Mouse (Mus musculus) heart, embryonic 14.5 days (tissue): ENCODE data around the gene Pbx2. TPM values are rescaled to one million over a fixed set of nuclear protein-coding genes. Genes with fewer than 3 reads are reported as not detected.
A peak's percentile ranks its signal among the peaks of the same experiment; 100 is the strongest.
"Not testable (repeated sequence)": the region's sequence is repeated elsewhere in the genome, so short reads cannot be mapped to it uniquely, and the experiment has no call there.

Experiments used
- ATAC-seq: fragments of 200-750 bp; cut with Nextera tagmentation; 2 replicates; pipeline ENCODE4 v1.8.0; 2017; ENCODE audit warnings: low read depth, moderate TSS enrichment; ENCODE audit not compliant: insufficient number of reproducible peaks, insufficient read depth, low FRiP score
- H3K27ac ChIP-seq, 2 experiments: fragments of 200-500 bp in 1 of 2; fragments of 300-500 bp in 1 of 2; sonication (generic) in 1 of 2; replicated peaks in 1 of 2; 2 replicates each; pipeline ENCODE4 v1.5.1; 2012 to 2014; ENCODE audit warnings: low read depth in 2 of 2, low read length in 2 of 2, control low read depth in 1 of 2, mild to moderate bottlenecking in 1 of 2, mixed read lengths in 1 of 2; ENCODE audit not compliant: control insufficient read depth in 1 of 2, insufficient read depth in 1 of 2
- H3K27me3 ChIP-seq: fragments of 300-500 bp; sonication (generic); 2 replicates; pipeline ENCODE4 v1.6.1; 2014; ENCODE audit warnings: mild to moderate bottlenecking, low read length, control low read depth; ENCODE audit not compliant: control insufficient read depth, insufficient read depth
- H3K36me3 ChIP-seq: fragments of 300-500 bp; sonication (generic); 2 replicates; pipeline ENCODE4 v1.6.1; 2014; ENCODE audit warnings: mild to moderate bottlenecking, control low read depth, low read length, mixed read lengths; ENCODE audit not compliant: control insufficient read depth, insufficient read depth
- H3K4me1 ChIP-seq, 2 experiments: fragments of 200-500 bp in 1 of 2; fragments of 300-500 bp in 1 of 2; sonication (generic) in 1 of 2; 2 replicates each; pipeline ENCODE4 v1.6.1; 2012 to 2014; ENCODE audit warnings: low read length in 2 of 2, control low read depth in 1 of 2, mixed read lengths in 1 of 2; ENCODE audit not compliant: control insufficient read depth in 2 of 2, insufficient read depth in 2 of 2
- H3K4me2 ChIP-seq: fragments of 300-500 bp; sonication (generic); 2 replicates; pipeline ENCODE4 v1.6.1; 2014; ENCODE audit warnings: mild to moderate bottlenecking, low read length
- H3K4me3 ChIP-seq, 2 experiments: fragments of 200-500 bp in 1 of 2; fragments of 300-500 bp in 1 of 2; sonication (generic) in 1 of 2; 2 replicates each; pipeline ENCODE4 v1.5.1; 2012 to 2014; ENCODE audit warnings: low read length in 2 of 2, mild to moderate bottlenecking in 2 of 2, control low read depth in 1 of 2, low read depth in 1 of 2, moderate library complexity in 1 of 2; ENCODE audit not compliant: control insufficient read depth in 1 of 2, insufficient read depth in 1 of 2
- H3K9ac ChIP-seq: fragments of 300-500 bp; sonication (generic); 2 replicates; pipeline ENCODE4 v1.6.1; 2014; ENCODE audit warnings: mild to moderate bottlenecking, low read length
- H3K9me3 ChIP-seq: fragments of 300-500 bp; sonication (generic); 2 replicates; pipeline ENCODE4 v1.6.1; 2016; ENCODE audit warnings: low read length, control low read depth; ENCODE audit not compliant: control insufficient read depth
- WGBS: fragments of 180-500 bp; shearing (Covaris S2); extraction: QIAGEN DNeasy Blood & Tissue Kit; methylation state at CpG from one replicate; pipeline ENCODE4 v1.1.7; 2014; 5-methylcytosine and 5-hydroxymethylcytosine counted together
- polyA plus RNA-seq: library from polyadenylated mRNA; unstranded; fragments of >200 nt; fragmentation: Nextera tagmentation; extraction: Ambion mirVana; gene quantifications from 2 replicates; pipeline ENCODE4 v1.2.1, GENCODE M21; 2014

Pbx2 gene
- 5.4 and 7.9 TPM in 2 replicates for polyA plus RNA-seq

DNA sequence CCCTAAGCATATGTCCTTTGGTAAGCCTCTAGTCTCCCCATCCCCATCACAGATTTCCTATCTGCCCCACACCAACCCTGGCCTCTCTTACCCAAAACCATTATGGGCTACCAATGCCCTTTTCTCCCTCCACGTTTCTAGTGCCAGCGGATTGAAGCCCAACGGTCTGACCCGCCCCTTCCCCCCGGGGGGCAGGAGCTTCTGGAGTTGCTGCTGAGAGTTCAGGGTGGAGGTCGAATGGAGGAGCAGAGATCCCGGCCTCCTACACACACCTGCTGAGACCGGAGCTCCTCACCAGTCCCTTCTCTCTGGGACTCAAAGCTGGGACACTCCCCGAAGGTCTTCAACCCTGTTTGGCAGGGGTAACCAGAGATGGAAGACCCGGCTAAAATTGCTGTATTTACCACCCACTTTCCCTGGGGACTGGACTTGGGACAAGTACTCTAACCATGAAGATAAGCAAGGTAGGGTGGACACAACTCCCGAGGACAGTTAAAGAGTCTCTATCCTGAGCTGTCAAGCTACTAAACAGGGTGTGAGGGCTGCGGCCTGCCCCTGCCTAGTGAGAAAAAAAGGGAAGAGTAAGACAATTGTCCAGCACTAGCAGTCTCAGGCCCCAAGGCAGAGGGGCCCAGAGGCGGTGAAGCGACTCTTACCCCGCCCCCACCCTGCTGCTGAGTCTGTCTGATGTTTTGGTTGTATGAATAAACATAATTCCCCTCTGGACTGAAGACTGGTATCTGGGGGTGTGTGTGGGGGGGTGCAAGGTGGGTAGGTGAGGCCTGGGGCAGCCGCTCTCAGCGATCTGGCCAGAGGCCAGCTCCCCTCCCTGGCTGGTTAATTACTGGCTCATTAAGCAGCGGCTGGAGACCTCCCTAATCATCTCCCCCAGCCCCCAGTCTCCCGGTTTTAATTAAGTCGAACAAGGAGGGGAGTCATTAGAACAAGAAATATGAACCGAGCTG, at the start of gene Pbx2:
Gene Pbx2, plus strand, starts transcription at position 238 of the 965 bp plus-strand sequence.
- no peak for ATAC-seq
- peak within 1 kb of the TSS; percentile 75 to 79 for H3K4me3 ChIP-seq
- no peaks in the 10 kb centered on the region for H3K27me3 ChIP-seq
- WGBS: 12% methylated on average over 21 of the region's 21 CpGs
- H3K4me2 ChIP-seq: peak within 1 kb of the TSS; percentile 92
- H3K9me3 ChIP-seq: no peaks in the 10 kb centered on the region
- H3K27ac ChIP-seq: peak within 1 kb of the TSS; percentile 85 to 94
- H3K9ac ChIP-seq: peak within 1 kb of the TSS; percentile 97
- peaks cover 25% of the 10 kb centered on the region for H3K36me3 ChIP-seq
- peaks cover 25 to 63% of the 10 kb centered on the region in 2 experiments for H3K4me1 ChIP-seq

DNA sequence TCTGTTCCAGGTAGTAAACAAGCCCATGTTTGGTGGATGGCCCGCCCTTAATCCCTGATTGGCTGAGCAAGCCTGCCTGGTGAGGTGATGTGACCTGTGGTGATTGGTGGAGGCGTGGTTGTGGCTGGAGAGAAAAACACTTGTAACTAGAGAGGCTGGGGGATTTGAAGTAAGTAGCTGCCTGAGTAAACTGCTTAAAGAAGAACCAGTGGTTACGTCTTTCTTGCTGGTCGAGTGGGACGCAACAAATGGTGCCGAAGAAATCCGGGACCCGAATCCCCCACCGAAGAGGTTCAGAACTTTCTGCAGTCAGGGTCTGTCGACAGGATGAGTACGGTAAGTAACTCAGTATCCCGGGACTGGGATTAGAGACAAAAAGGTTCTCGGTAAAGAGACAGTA, 47.5 kb upstream of the Pbx2 start:
- H3K27me3 ChIP-seq, H3K4me1 ChIP-seq, H3K27ac ChIP-seq, ATAC-seq, H3K9me3 ChIP-seq, H3K9ac ChIP-seq, H3K36me3 ChIP-seq, H3K4me3 ChIP-seq, H3K4me2 ChIP-seq: not testable (repeated sequence)
- 88% methylated on average over 12 of the region's 13 CpGs for WGBS

DNA sequence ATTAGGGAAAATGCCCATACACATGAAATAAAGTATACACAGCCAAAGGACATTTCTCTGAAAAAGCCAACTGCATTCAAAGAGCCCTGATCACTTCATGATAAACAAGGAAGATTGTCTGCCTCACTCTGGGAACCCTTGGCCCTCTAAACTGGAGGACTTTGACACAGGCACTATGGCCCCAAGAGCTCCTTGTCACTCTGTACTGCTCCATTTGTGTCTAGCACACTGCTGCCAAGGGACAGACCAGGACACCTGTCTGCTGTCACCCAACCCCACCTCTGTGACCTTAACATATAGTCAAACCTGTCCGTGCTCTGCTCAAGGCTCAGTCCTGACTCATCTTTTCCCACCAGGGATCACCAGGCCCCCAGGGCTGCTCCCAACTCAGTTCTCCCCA, 44.3 kb upstream of the Pbx2 start:
- no peak for ATAC-seq

DNA sequence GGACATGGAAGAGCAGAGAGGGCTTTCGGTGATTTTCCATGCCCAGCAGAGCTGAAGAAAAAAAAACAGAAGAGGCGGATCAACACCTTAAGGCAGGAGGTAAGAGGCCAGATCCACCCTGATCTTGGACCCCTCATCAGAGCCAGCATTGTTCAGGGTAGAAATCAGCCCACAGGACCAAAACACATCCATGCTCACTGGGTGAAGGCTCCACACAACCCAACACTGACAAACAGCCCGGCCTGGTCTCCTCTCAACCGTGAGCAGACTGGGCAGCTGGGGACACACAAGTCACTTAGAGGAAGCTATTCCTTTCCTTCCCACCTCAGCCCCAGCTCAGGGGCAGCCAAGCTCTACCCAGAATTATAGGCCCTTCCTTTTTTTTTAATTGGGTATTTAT, 43.5 kb upstream of the Pbx2 start:
- Histone ChIP-seq H3K36me3 (no peaks in the 10 kb centered on the region), H3K27me3 (no peaks in the 10 kb centered on the region), H3K4me3 (no peak overlapping the region), H3K9me3 (no peaks in the 10 kb centered on the region), H3K4me1 (no peaks in the 10 kb centered on the region), H3K27ac (no peak overlapping the region), H3K4me2 (no peak overlapping the region), H3K9ac (no peak overlapping the region)
- WGBS: 86% methylated on average over 4 of the region's 4 CpGs
- no peak for ATAC-seq

More for the DNA sequence above, 44.3 kb upstream of the Pbx2 start:
- H3K27me3 ChIP-seq: no peaks in the 10 kb centered on the region
- H3K27ac ChIP-seq: no peak overlapping the region
- no peak overlapping the region for H3K4me2 ChIP-seq
- no peak overlapping the region for H3K9ac ChIP-seq
- 80% methylated on average over 1 of the region's 1 CpGs for WGBS
- H3K4me1 ChIP-seq: no peaks in the 10 kb centered on the region
- no peaks in the 10 kb centered on the region for H3K9me3 ChIP-seq
- H3K36me3 ChIP-seq: no peaks in the 10 kb centered on the region
- no peak overlapping the region for H3K4me3 ChIP-seq

DNA sequence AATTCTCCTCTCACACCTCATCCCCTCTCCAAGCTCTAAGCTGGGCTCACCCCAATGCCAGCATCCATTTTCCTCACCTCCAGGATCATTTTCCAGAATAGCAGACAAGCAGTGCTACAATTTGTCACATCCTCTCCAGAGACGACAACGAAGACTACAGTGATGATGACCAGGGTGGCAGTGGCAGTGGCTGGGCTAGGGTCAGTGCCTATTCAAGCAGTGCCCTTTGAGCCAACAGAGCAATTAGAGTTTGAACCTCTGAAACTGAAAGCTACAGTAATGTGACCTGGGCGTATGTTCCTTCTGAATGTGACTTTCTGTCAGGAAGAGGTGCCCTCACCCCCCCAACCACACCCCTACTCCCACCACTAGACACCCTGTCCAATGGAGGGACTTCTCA, 41.9 kb upstream of the Pbx2 start:
- Histone ChIP-seq H3K4me1 (no peaks in the 10 kb centered on the region), H3K4me3 (no peak overlapping the region), H3K9me3 (no peaks in the 10 kb centered on the region), H3K27ac (no peak overlapping the region), H3K36me3 (no peaks in the 10 kb centered on the region), H3K27me3 (no peaks in the 10 kb centered on the region), H3K4me2 (no peak overlapping the region), H3K9ac (no peak overlapping the region)
- ATAC-seq: no peak
- 85% methylated on average over 3 of the region's 3 CpGs for WGBS

DNA sequence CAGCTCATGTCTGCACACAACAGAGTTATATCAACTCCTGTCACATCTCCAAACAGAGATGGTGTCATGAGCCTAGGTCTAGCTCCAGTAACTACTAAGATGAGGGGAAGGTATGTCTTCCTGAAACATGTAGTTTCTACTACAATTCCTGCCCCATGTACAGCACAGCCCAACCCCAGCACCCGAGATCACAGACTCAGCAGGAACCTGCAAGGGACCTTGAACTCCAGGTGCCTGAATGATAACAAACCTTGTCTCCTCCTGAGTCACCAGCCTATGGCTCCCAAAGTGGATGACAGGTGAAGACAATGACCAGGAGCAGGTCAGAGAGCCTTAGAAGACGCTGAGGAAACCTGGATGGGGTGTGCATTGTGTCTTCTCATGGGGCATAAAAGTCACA, 41.2 kb upstream of the Pbx2 start:
- H3K27ac ChIP-seq: no peak overlapping the region
- H3K36me3 ChIP-seq: no peaks in the 10 kb centered on the region
- H3K9ac ChIP-seq: no peak overlapping the region
- WGBS: 69% methylated on average over 2 of the region's 2 CpGs
- H3K9me3 ChIP-seq: no peaks in the 10 kb centered on the region
- H3K4me2 ChIP-seq: no peak overlapping the region
- no peaks in the 10 kb centered on the region for H3K4me1 ChIP-seq
- H3K4me3 ChIP-seq: no peak overlapping the region
- no peak for ATAC-seq
- H3K27me3 ChIP-seq: no peaks in the 10 kb centered on the region

DNA sequence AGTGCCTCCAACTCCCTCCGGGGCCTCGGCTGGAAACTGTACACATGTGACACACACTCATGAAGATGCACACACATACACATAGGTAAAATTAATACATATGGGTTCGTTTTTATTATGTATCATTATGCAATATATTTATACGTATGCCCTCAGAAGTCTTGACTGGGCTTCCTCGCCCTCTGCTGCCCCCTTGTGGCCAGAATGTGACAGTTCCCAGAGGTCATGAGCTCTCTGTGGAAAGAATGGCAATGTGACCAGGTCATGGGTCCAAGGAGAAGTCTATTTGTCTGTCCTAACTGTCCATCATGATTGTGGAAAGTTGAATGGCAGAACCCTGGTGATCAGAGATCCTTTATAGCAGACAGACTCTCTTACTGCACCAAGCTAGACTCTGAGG, 35.6 kb upstream of the Pbx2 start:
- H3K4me1 ChIP-seq: no peaks in the 10 kb centered on the region
- H3K27ac ChIP-seq: no peak overlapping the region
- no peak for ATAC-seq
- 24% methylated on average over 5 of the region's 5 CpGs for WGBS
- H3K4me3 ChIP-seq: no peak overlapping the region
- no peak overlapping the region for H3K4me2 ChIP-seq
- H3K36me3 ChIP-seq: no peaks in the 10 kb centered on the region
- H3K9me3 ChIP-seq: 0 out of 2 replicates have a peak, but pooled peaks cover under 1% of the 10 kb centered on the region
- H3K27me3 ChIP-seq: no peaks in the 10 kb centered on the region
- no peak overlapping the region for H3K9ac ChIP-seq
